Mouse (Mus musculus) CD4-positive helper T cell, adult 2 months (primary cell): ENCODE results near the gene Sertad3.
A peak's percentile ranks its signal among the peaks of the same experiment; 100 is the strongest.

Experiments
- DNase-seq: peaks from one replicate; pipeline ENCODE4 v3.0.0-alpha.2; 2012; ENCODE audit warnings: low read depth, missing footprints, low spot score

Sertad3 gene

DNA sequence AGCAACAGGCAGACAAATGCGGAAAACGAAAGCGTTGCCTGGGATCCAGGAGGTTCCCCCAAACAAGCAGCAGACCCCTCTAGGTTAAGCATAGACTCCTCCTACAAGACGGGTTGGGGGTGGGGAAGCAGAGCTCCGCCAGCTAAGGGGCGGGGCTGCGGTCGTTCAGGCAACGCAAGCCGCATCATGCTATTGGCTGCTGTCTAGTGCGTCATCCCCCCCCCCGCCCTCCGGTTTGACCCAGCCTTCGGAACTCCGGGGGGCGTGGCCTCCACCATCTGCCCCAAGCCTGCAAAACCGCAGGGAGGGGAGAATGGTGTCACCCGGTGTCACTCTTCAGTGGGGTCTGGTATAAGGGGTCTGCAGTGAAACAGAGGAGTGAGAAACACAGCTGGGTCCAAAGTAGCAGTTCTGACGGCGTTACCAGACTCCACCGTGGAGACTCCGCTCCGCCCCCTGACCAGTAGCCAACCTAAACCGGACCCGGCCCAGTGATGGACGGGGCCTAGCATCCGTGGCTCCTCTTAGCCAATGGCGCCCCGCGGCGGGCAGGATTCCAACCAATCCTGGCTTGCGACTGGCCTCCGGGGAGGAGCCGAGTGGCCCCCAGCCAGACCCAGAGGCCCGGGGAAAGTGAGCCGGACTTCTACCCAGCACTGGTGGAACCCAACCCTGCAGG lies at the start of gene Sertad3:
Sertad3 (plus strand) TSS at position 613 of the 679 bp plus-strand sequence.
- peak; percentile 99 for DNase-seq

GRCm38 (mm10) chr7:27427387-27427786 lies 46.2 kb upstream of the Sertad3 start:
- DNase-seq, result no peak

- no peak for DNase-seq
Observed at GRCm38 (mm10) chr7:27428002-27428401, 45.6 kb upstream of the Sertad3 start.

DNA sequence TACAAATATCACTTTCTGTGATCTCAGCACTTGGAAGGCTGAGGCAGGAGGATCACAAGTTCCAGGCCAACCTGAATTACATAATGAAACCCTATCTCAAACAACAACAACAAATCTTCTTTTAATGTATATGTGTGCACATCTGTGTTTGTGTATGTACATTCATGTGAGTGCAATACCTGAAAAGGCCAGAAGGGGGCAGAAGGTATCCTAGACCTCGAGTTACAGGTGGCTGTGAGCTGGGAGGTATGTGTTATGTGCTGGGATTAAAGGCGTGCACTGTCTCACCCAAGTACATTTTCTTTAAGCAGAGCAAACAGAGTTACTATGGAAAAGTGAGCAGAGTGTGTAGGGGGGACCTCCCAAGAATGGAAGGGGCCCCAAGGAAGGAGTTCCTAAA lies 44.4 kb upstream of the Sertad3 start:
- DNase-seq, result no peak

DNA sequence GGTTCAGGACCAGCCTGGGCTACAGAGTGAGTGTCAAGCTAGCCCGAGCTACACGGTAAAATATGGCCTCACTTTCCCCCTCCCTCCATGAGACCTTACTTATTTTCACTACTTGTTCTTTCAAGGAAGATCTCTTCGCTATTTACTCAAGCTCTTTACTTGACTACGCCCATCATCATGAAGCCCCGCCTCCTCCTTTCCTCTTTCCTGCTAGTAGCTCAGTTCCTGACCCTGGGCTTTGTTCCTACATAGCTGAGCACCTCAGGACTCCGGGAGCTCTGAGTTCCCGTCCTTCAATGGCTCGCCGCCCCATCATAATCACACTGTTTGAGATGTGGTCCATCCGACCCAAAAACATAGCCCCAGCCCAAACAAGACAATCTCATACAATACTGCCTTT lies 40.2 kb upstream of the Sertad3 start:
- no peak for DNase-seq

- DNase-seq, result no peak
Observed at GRCm38 (mm10) chr7:27433794-27434193, 39.8 kb upstream of the Sertad3 start.

DNA sequence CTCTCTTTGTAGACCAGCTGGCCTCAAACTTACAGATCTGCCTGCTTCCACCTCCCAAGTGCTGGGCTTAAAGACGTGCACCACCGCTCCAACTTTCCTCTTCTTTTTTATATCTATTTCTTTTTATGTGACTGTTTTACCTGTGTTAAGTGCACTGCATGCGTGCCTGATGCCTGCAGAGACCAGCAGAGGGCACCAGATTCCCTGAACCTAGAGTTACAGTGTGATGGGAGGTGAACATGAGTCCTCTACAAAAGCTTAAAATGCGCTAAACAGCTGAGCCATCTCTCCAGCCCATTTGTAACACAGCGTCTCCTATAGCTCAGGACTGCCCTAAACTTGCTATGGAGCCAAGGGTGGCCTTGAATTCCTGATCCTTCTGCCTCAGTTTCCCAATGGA lies 36.0 kb upstream of the Sertad3 start:
- peak; percentile 65 for DNase-seq

DNA sequence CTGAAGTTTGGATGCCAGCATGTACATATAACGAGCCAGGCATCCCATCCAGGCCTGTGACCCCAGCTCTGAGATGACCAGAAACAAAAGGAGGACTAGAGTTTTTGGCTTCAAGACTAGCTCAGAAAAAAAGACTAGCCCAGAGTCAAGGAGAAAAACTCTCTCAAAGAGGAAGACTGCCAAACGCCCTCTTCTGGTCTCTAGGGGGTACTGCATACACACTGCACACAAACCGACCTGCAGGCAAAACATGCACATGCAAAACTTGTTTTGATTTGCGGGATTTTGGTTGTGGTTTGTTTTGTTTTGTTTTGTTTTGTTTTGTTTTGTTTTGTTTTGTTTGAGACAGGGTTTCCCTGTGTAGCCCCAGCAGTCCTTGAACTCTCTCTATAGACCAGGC lies 33.6 kb upstream of the Sertad3 start:
- no peak for DNase-seq

- DNase-seq, result no peak
Observed at GRCm38 (mm10) chr7:27446051-27446450, 27.5 kb upstream of the Sertad3 start.

GRCm38 (mm10) chr7:27446521-27447418 lies 26.8 kb upstream of the Sertad3 start:
- DNase-seq, result peak; percentile 69

GRCm38 (mm10) chr7:27447419-27448286 lies 25.9 kb upstream of the Sertad3 start, which contains the start of the genes Sptbn4 and Blvrb:
Sptbn4 (minus strand) TSS chr7:27447686.
Blvrb (plus strand) TSS chr7:27447978.
- DNase-seq, result peak; percentile 99

DNA sequence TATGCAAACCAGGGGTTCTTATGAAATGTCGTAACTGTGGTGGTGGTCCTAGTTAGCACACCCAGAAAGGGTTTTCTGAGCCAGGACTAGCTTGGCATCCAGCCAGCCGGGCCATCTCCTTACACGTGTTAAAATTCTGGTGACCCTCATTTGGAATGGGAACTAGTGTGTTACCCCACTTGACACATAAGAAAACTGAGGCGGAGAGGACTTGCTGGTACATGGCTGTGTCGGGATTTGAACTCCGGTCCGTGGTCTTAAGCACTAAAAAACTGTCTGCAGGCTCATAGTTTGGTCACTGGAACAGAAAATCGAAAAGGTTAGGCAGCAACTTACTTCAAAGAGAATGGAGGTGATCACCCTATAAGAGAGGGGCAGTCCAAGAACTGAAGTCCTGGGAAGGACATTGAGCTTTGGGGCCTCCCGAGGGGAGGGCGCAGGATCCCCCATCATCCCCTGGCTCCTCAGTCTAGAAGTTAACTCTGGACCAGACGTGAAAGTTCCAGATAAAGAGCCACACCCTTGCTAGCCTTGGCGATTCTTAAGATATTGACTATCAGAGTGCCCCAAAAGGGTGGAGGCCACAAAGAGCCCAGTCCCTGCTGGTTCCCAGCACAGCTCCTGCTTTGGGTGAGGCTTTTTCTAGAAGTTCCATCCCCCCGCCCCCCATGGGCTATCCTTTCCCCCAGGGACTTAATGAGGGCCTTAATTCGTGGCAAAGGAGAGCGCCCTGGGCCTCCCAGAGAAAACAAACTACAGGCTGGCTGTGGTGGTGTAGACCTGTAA lies 25.0 kb upstream of the Sertad3 start:
- no peak for DNase-seq

DNA sequence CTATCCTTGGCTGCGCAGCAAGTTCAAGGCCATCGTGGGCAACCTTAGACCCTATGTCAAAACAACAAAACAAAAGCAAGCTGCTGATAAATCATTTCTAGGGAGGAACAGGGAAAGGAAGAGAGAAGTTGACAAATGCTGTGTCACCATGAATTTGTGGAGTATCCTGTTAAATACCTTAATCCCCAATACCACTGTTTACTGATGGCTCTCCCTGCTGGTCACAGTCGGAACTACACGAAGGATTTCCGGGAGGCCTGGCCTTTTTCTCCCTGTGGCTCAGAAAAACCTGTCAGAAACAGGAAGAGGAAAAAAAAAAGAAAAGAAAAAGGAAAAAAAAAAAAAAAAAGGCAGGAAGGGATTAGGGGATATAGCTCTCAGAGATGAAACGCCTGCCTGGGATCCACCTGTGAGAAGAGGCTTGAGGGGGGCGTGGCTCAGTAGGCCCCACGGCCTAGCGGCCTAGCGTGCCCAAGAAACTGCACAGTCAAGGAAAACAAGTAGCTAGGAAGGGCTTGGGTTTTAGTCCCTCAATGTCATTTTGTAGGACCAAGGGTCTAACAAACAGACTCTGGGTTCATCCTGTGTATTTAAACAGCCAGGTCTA lies 24.2 kb upstream of the Sertad3 start:
- peak; percentile 44 for DNase-seq

DNA sequence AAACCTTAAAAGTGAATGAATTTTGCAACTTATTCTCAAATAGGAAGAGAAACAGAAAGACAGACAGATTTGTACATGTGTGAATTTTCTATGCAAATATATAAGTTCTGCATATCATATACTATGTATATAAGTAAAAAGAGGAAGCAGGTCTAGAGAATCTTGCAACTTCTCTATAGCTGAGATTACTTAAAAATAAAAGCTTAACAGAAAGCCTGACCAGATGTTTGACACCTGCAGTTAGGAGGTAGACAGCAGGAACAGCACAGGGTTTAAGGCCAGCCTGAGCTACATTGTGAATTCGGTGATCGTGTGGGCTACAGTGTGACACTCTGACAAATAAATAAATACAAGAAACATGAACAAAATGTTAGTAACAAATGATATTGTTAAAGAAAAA lies 22.2 kb upstream of the Sertad3 start:
- no peak for DNase-seq

DNA sequence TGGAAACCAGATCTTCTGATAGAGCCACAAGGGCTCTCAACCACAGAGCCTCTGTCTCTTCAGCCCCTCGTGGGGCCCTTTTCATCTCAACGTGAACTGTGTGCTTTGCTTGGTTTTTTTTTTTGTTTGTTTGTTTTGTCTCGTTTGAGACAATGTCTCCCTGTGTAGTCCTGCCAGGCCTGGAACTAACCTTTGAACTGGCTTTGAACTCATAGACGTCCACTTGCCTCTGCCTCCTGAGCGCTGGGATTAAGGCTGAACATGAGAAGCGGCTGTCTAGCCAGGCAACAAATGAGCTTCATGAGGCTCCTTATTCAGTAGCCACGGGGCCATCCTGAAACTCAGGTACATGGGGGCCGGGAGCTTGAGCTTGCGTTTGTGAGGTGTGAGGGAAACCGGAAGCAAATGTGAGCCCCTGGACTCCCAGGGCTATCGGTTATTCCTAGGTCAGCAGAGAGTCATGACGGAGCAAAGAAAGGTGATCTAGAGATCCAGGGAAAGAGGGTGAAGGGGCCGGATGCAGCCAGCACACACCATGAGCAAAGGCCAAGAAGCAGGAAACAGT lies 21.3 kb upstream of the Sertad3 start:
- DNase-seq, result no peak

DNA sequence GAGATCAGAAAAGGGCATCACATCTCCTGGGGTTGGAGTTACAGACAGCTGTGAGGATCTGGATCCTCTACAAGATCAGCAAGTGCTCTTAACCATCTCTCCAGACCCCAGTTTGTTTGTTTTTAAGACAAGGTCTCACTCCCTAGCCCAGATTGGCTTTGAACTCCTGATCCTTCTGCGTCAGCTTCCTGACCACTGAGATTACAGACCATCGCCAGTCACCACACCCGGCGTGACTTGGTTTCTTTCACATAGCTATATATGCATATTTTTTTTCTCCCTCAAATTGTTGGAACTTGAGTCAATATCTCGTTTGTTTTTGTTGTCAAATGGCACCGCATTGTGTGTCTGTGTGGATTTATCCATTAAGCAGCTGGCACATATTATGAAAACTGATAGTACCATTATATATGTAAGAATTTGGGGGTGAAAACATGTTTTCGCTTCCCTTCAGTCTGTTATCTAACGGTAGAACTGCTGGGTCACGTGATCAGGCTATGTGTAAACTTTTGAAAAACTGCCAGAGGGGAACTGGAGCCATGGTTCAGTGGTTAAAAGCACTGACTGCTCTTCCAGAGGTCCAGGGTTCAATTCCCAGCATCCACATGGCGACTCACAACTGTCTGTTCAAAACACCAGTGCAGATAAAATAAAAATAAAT lies 19.0 kb upstream of the Sertad3 start:
- no peak for DNase-seq

DNA sequence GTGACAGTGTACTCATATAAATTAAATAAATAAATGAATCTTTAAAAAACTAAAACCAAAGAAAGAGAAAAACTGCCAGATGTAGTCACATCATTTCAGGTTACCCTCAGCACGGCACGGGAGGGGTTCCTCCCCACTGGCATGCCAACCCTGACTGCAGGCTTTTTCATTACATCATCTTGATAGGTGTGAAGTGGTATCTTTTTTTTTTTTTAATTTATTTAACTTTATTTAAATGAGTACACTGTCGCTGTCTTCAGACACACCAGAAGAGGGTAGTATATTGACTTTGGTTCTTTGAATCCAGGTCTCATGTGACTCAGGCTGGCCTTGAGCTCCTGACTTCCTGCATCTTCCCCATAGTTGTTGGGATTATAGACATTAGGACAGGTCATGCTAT lies 18.3 kb upstream of the Sertad3 start:
- DNase-seq, result no peak

DNA sequence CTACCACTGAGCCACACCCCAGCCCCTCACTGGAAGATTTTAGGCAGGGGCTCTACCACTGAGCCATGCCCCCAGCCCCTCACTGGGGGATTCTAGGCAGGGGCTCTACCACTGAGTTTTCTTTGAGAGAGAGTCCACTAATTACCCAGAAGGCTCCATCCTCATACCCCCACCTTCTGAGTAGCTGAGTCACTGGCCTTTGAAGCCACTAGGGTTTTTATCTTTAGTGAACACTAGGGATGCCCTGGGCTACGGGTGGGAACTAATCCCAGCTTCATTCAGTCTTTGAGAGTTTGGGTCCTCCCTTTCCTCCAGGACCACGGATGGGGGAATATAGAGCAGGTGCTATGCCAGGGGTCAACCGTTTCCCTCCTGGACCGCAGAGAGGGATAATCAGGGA lies 15.0 kb upstream of the Sertad3 start:
- DNase-seq, result no peak

- no peak for DNase-seq
Observed at GRCm38 (mm10) chr7:27459640-27460039, 13.9 kb upstream of the Sertad3 start.

- DNase-seq, result no peak
Observed at GRCm38 (mm10) chr7:27460477-27460876, 13.1 kb upstream of the Sertad3 start.
